Mouse (Mus musculus): ENCODE results near the gene Arhgef1. TPM values are rescaled to one million over a fixed set of nuclear protein-coding genes. Genes with fewer than 3 reads are reported as not detected.

Gene Arhgef1
- polyA plus RNA-seq, 3 experiments from 2014 or later, result 112 to 198 (median 176) TPM

Other genes starting within 250 kb of the Arhgef1 start
- not detected for gene Tex101, start 226.2 kb upstream of the Arhgef1 start, polyA plus RNA-seq (2017; shearing (Covaris generic))
- gene BC049730, start 193.7 kb upstream of the Arhgef1 start, polyA plus RNA-seq (2017; shearing (Covaris generic)), result not detected
- not detected for gene Gm4763, start 176.0 kb upstream of the Arhgef1 start, polyA plus RNA-seq (2017; shearing (Covaris generic))
- not detected for gene Cd177, start 142.6 kb upstream of the Arhgef1 start, polyA plus RNA-seq (2017; shearing (Covaris generic))
- gene Ceacam10, start 125.7 kb upstream of the Arhgef1 start, polyA plus RNA-seq (2017; shearing (Covaris generic)), result not detected
- 10 to 100 TPM; 14.1 to 61.2 (median 46.0) TPM for gene Gm9844, start 40.7 kb upstream of the Arhgef1 start, polyA plus RNA-seq (2017; shearing (Covaris generic))
- gene Lypd4, start 33.0 kb upstream of the Arhgef1 start, polyA plus RNA-seq (2017; shearing (Covaris generic)), result not detected
- not detected for gene Dmrtc2, start 32.9 kb upstream of the Arhgef1 start, polyA plus RNA-seq (2017; shearing (Covaris generic))
- over 10,000 TPM in 2 of 3 experiments, 1,000 to 10,000 TPM in 1; 7,402 to 12,964 (median 12,716) TPM for gene Rps19, start 18.5 kb upstream of the Arhgef1 start, polyA plus RNA-seq (2017; shearing (Covaris generic))
- 10 to 100 TPM in 2 of 3 experiments, 1 to 10 TPM in 1; 2.2 to 13.5 (median 10.8) TPM for gene Cd79a, start 5.5 kb upstream of the Arhgef1 start, polyA plus RNA-seq (2017; shearing (Covaris generic))
- gene Gm4881, start 41.6 kb downstream of the Arhgef1 start, polyA plus RNA-seq (2017; shearing (Covaris generic)), result not detected
- 100 to 1,000 TPM; 119 to 244 (median 236) TPM for gene Rabac1, start 69.8 kb downstream of the Arhgef1 start, polyA plus RNA-seq (2017; shearing (Covaris generic))
- gene Atp1a3, start 103.0 kb downstream of the Arhgef1 start, polyA plus RNA-seq (2017; shearing (Covaris generic)), result 1 to 10 TPM in 2 of 3 experiments, under 1 TPM in 1; 0.62 to 3.6 (median 3.4) TPM
- gene Grik5, start 169.4 kb downstream of the Arhgef1 start, polyA plus RNA-seq (2017; shearing (Covaris generic)), result 1 to 10 TPM; 3.1 to 4.9 (median 3.2) TPM
- gene Zfp574, start 169.7 kb downstream of the Arhgef1 start, polyA plus RNA-seq (2017; shearing (Covaris generic)), result 10 to 100 TPM in 2 of 3 experiments, 1 to 10 TPM in 1; 8.9 to 11.3 (median 11.3) TPM